Mouse (Mus musculus): ENCODE measurements around the gene Map1lc3b. TPM values are rescaled to one million over a fixed set of nuclear protein-coding genes. Genes with fewer than 3 reads are reported as not detected.

Gene Map1lc3b
- polyA plus RNA-seq, 1 experiment: 29.2 TPM

- H3K27me3 ChIP-seq (ENCODE audit: control insufficient read depth): no peaks in the 10 kb centered on the region
- no peaks in the 10 kb centered on the region for H3K36me3 ChIP-seq (ENCODE audit: control insufficient read depth)
- no peaks in the 10 kb centered on the region for H3K4me1 ChIP-seq (ENCODE audit: control insufficient read depth)
- H3K9me3 ChIP-seq (ENCODE audit: control insufficient read depth, low read length): no peaks in the 10 kb centered on the region
- no peak for TF ChIP-seq TAL1 (IDR thresholded peaks at IDR 0.05; ENCODE audit: low read length)
- no peak for TF ChIP-seq GATA1 (IDR thresholded peaks at IDR 0.05; ENCODE audit: low read length)
- H3K4me3 ChIP-seq (replicated peaks): no peak overlapping the region
Observed at GRCm38 (mm10) chr8:121619401-121619995, 29.3 kb downstream of the Map1lc3b start.

GRCm38 (mm10) chr8:121620801-121621516, 30.8 kb downstream of the Map1lc3b start:
- Histone ChIP-seq H3K9me3 (ENCODE audit: control insufficient read depth, low read length) (no peaks in the 10 kb centered on the region), H3K36me3 (ENCODE audit: control insufficient read depth) (no peaks in the 10 kb centered on the region), H3K27me3 (ENCODE audit: control insufficient read depth) (no peaks in the 10 kb centered on the region), H3K4me1 (ENCODE audit: control insufficient read depth) (no peaks in the 10 kb centered on the region), H3K4me3 (replicated peaks) (no peak overlapping the region)
- TF ChIP-seq TAL1 (IDR thresholded peaks at IDR 0.05; ENCODE audit: low read length) (no peak), GATA1 (IDR thresholded peaks at IDR 0.05; ENCODE audit: low read length) (no peak)

GRCm38 (mm10) chr8:121621879-121622278, 31.7 kb downstream of the Map1lc3b start:
- Histone ChIP-seq H3K9me3 (ENCODE audit: control insufficient read depth, low read length) (no peaks in the 10 kb centered on the region), H3K27me3 (ENCODE audit: control insufficient read depth) (no peaks in the 10 kb centered on the region)
- TF ChIP-seq TAL1 (IDR thresholded peaks at IDR 0.05; ENCODE audit: low read length) (no peak), GATA1 (IDR thresholded peaks at IDR 0.05; ENCODE audit: low read length) (no peak)

GRCm38 (mm10) chr8:121623043-121623442, 32.9 kb downstream of the Map1lc3b start:
- Histone ChIP-seq H3K36me3 (ENCODE audit: control insufficient read depth) (no peaks in the 10 kb centered on the region), H3K27me3 (ENCODE audit: control insufficient read depth) (no peaks in the 10 kb centered on the region), H3K4me3 (replicated peaks) (no peak overlapping the region), H3K4me1 (ENCODE audit: control insufficient read depth) (no peaks in the 10 kb centered on the region), H3K9me3 (ENCODE audit: control insufficient read depth, low read length) (no peaks in the 10 kb centered on the region)
- no peak for TF ChIP-seq GATA1 (IDR thresholded peaks at IDR 0.05; ENCODE audit: low read length)
- no peak for TF ChIP-seq TAL1 (IDR thresholded peaks at IDR 0.05; ENCODE audit: low read length)

More at GRCm38 (mm10) chr8:121621879-121622278, 31.7 kb downstream of the Map1lc3b start:
- Histone ChIP-seq H3K36me3 (ENCODE audit: control insufficient read depth) (no peaks in the 10 kb centered on the region), H3K4me3 (replicated peaks) (no peak overlapping the region), H3K4me1 (ENCODE audit: control insufficient read depth) (no peaks in the 10 kb centered on the region)

GRCm38 (mm10) chr8:121628681-121629080, 38.5 kb downstream of the Map1lc3b start:
- H3K4me1 ChIP-seq (ENCODE audit: control insufficient read depth): no peaks in the 10 kb centered on the region
- H3K9me3 ChIP-seq (ENCODE audit: control insufficient read depth, low read length): no peaks in the 10 kb centered on the region
- H3K4me3 ChIP-seq (replicated peaks): no peak overlapping the region
- no peaks in the 10 kb centered on the region for H3K27me3 ChIP-seq (ENCODE audit: control insufficient read depth)
- TF ChIP-seq TAL1 (IDR thresholded peaks at IDR 0.05; ENCODE audit: low read length) (no peak), GATA1 (IDR thresholded peaks at IDR 0.05; ENCODE audit: low read length) (no peak)
- no peaks in the 10 kb centered on the region; the same call in 1 of the 2 replicates for H3K36me3 ChIP-seq (ENCODE audit: control insufficient read depth)

- H3K4me3 ChIP-seq (replicated peaks): no peak overlapping the region
- no peaks in the 10 kb centered on the region for H3K9me3 ChIP-seq (ENCODE audit: control insufficient read depth, low read length)
- H3K27me3 ChIP-seq (ENCODE audit: control insufficient read depth): no peaks in the 10 kb centered on the region
- TF ChIP-seq GATA1 (IDR thresholded peaks at IDR 0.05; ENCODE audit: low read length) (no peak), TAL1 (IDR thresholded peaks at IDR 0.05; ENCODE audit: low read length) (no peak)
- H3K36me3 ChIP-seq (ENCODE audit: control insufficient read depth): no peaks in the 10 kb centered on the region; the same call in 1 of the 2 replicates
- no peaks in the 10 kb centered on the region for H3K4me1 ChIP-seq (ENCODE audit: control insufficient read depth)
Observed at GRCm38 (mm10) chr8:121631645-121632071, 41.5 kb downstream of the Map1lc3b start.

GRCm38 (mm10) chr8:121632401-121632800, 42.2 kb downstream of the Map1lc3b start:
- no peak overlapping the region for H3K4me3 ChIP-seq (replicated peaks)
- no peak for TF ChIP-seq GATA1 (IDR thresholded peaks at IDR 0.05; ENCODE audit: low read length)
- no peak for TF ChIP-seq TAL1 (IDR thresholded peaks at IDR 0.05; ENCODE audit: low read length)
- H3K36me3 ChIP-seq (ENCODE audit: control insufficient read depth): no peaks in the 10 kb centered on the region; the same call in 1 of the 2 replicates
- no peaks in the 10 kb centered on the region for H3K4me1 ChIP-seq (ENCODE audit: control insufficient read depth)
- H3K27me3 ChIP-seq (ENCODE audit: control insufficient read depth): no peaks in the 10 kb centered on the region
- no peaks in the 10 kb centered on the region for H3K9me3 ChIP-seq (ENCODE audit: control insufficient read depth, low read length)

GRCm38 (mm10) chr8:121635534-121635933, 45.4 kb downstream of the Map1lc3b start:
- Histone ChIP-seq H3K9me3 (ENCODE audit: control insufficient read depth, low read length) (no peaks in the 10 kb centered on the region), H3K27me3 (ENCODE audit: control insufficient read depth) (no peaks in the 10 kb centered on the region), H3K4me3 (replicated peaks) (no peak overlapping the region), H3K4me1 (ENCODE audit: control insufficient read depth) (no peaks in the 10 kb centered on the region), H3K36me3 (ENCODE audit: control insufficient read depth) (no peaks in the 10 kb centered on the region)
- TF ChIP-seq GATA1 (IDR thresholded peaks at IDR 0.05; ENCODE audit: low read length) (no peak), TAL1 (IDR thresholded peaks at IDR 0.05; ENCODE audit: low read length) (no peak)

GRCm38 (mm10) chr8:121636180-121636579, 46.0 kb downstream of the Map1lc3b start:
- no peaks in the 10 kb centered on the region for H3K36me3 ChIP-seq (ENCODE audit: control insufficient read depth)
- TF ChIP-seq GATA1 (IDR thresholded peaks at IDR 0.05; ENCODE audit: low read length) (no peak), TAL1 (IDR thresholded peaks at IDR 0.05; ENCODE audit: low read length) (no peak)
- no peaks in the 10 kb centered on the region for H3K27me3 ChIP-seq (ENCODE audit: control insufficient read depth)
- no peaks in the 10 kb centered on the region for H3K9me3 ChIP-seq (ENCODE audit: control insufficient read depth, low read length)
- H3K4me1 ChIP-seq (ENCODE audit: control insufficient read depth): no peaks in the 10 kb centered on the region
- no peak overlapping the region for H3K4me3 ChIP-seq (replicated peaks)
